Mouse (Mus musculus): ENCODE results near the gene Zp3. TPM values are rescaled to one million over a fixed set of nuclear protein-coding genes. Genes with fewer than 3 reads are reported as not detected.

Gene Zp3
- total RNA-seq, 2 experiments from 2014 or later: not detected

GRCm38 (mm10) chr5:136001222-136001621 is 21.3 kb downstream of the Zp3 start:
- DNase-seq (ENCODE audit: low spot score in 2 of 2): no peak

DNA sequence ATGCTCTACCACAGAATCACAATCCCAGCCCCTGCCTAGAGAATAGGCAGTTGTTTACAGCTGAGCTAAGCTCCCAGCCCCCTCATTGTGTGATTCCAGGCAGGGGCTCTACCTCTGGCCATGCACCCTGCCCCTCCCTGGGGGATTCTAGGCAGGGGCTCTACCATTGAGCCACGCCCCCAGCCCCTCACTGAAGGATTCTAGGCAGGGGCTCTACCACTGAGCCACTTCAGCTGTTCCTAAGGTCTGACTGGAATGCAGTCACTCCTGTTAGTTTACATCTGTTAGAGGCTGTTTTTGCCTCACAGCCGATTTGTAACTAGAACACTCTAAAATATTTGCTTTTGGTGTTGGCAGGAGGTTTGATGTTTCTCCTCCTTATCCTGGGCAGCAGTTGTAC is 22.4 kb downstream of the Zp3 start:
- DNase-seq (ENCODE audit: low spot score in 2 of 2): no peak

- DNase-seq (ENCODE audit: low spot score in 2 of 2): no peak
Measured at GRCm38 (mm10) chr5:136002751-136003151, 22.9 kb downstream of the Zp3 start.

GRCm38 (mm10) chr5:136004537-136004936 is 24.6 kb downstream of the Zp3 start:
- DNase-seq (ENCODE audit: low spot score in 2 of 2): no peak

- no peak for DNase-seq (ENCODE audit: low spot score in 2 of 2)
Measured at GRCm38 (mm10) chr5:136007745-136008144, 27.8 kb downstream of the Zp3 start.

DNA sequence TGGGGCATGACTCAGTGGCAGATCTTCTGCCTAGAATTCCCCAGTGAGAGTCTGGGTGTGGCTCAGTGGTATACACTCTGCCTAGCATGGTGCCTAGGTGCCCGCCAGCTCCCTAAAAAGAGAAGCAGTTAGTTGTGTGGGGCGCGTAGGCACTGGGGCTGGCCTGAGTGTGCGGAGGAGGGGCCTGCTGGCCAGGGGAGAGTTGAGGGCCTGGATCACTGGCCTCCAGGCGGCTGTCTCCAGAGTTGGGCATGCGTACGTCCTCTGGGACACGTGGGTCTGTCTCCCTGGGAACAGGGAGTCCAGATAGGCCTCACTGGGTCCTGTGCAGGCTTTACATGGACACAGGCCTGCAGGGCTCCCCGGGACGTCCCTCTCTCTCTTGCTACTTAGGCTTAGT is 35.0 kb downstream of the Zp3 start:
- DNase-seq (ENCODE audit: low spot score in 2 of 2): no peak

DNA sequence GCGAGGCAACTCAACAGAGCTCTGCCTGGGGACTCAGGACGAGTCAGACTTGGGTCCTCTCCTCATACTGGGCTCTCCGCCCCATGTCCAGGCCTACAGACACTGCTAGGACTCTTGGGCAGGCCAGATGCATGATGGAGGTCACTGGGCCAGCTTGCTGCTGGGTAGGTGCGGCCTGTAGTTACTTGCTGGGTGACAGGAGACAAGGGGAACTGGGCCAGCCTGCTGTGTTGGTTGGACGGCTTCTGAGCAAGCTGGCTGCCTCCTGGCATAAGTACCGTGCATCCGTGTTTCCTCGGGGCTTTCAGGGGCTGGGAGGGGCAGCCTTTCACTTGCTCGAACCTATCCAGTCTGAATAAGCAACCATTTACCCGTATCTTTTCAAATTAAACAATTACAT is 35.7 kb downstream of the Zp3 start:
- DNase-seq (ENCODE audit: low spot score in 2 of 2): no peak

DNA sequence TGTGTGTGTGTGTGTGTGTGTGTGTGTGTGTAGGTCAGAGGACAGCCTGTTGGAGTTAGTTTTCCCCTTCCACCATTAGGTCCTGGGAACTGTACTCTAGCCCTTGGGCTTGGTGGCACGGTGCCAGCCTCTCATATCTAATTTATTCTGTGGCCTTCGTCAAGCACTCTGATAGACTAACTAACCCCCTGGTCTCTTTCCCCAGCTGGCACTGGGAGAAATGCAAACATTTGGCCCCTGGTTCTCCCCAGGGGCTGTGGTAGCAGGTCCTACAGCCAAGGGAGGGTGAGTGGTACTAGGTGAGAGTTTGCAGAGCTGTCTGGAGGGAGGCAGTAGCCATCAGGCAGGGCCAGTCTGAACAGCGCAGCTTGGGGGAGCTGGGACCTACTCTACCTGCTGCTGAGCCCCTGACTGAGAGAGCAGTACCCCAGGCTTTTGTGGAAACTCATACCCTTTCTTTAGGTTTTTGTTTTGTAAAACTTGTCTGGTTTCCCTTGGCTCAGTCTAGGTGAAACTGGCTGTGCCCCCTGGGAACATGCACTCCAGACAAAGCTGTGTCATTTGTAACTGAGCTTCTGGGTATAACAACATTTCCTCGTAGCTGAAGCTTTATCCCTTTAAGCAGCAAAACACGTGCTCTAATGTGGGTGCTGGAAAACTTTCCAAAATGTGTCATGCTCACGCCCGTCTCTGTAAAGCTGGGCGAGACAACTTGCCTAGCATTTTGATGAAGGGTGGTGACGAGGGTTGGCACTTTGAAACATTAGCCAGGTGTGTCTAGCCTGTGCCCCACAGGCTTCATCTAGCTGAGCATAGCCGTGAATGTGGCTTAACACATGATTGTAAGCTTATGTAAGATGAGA is 36.3 kb downstream of the Zp3 start:
- DNase-seq (ENCODE audit: low spot score in 2 of 2): peak in 1 of 2 experiments; percentile 35

DNA sequence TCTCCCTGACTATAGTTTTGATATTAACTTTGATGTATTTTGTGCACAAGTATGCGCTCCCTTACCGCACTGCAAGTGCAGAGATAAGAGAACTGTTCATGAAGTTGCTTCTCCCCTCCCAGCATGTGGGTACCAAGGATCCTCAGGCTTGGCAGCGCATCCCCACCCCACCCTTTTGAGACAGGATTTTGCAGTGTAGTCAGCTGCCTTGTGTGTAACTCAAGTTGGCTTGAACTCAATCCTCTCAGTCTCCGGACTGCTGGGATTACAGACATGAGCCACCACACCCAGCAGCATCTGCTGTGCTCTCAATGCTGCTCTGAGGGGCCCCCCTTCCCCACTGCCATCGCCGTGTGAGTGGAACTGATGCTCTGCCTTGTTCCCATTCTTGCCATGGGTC is 37.4 kb downstream of the Zp3 start:
- no peak for DNase-seq (ENCODE audit: low spot score in 2 of 2)

DNA sequence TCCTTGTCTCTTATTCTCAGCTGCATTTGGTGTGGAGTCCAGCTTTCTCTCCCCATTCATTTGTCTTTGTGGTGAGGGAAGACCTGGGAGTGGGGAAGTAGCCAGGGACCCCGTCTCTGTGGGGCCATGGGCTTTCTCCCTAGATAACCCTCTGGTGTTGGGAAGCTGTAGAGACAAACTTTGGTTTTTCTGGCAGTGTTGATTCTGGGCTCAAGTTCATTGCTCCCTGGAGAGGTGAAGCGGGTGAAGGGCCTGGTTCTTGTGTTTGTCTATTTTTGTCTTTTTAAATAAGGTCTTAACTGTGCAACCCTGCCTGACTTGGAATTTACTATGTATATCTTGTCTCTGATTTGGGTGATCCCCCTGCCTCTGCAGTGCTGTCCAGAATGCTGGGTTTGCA is 38.8 kb downstream of the Zp3 start:
- no peak for DNase-seq (ENCODE audit: low spot score in 2 of 2)

DNA sequence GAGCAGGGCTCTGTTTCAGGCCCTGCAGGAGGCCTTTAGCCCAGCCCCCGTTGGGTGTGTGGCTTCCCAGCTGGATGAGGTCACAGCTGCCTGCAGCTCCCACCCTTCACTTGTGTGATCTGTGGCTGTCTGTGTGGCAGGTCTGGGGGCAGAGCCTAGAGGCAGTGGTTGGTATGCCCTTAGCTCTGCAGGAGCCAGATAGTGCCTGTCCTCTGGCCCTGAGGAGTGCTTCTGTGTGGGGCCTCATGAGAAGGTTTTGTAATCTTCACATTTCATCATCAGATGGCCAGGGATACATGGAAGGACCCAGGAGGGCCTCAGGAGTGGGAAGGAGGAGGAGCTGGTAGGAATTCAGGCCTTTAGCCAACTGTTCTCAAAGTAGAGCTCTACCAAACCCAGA is 40.0 kb downstream of the Zp3 start:
- no peak for DNase-seq (ENCODE audit: low spot score in 2 of 2)

GRCm38 (mm10) chr5:136025712-136026111 is 45.8 kb downstream of the Zp3 start:
- DNase-seq (ENCODE audit: low spot score in 2 of 2): peak in 1 of 2 experiments; percentile 41

GRCm38 (mm10) chr5:136026859-136027258 is 47.0 kb downstream of the Zp3 start:
- DNase-seq (ENCODE audit: low spot score in 2 of 2): no peak

DNA sequence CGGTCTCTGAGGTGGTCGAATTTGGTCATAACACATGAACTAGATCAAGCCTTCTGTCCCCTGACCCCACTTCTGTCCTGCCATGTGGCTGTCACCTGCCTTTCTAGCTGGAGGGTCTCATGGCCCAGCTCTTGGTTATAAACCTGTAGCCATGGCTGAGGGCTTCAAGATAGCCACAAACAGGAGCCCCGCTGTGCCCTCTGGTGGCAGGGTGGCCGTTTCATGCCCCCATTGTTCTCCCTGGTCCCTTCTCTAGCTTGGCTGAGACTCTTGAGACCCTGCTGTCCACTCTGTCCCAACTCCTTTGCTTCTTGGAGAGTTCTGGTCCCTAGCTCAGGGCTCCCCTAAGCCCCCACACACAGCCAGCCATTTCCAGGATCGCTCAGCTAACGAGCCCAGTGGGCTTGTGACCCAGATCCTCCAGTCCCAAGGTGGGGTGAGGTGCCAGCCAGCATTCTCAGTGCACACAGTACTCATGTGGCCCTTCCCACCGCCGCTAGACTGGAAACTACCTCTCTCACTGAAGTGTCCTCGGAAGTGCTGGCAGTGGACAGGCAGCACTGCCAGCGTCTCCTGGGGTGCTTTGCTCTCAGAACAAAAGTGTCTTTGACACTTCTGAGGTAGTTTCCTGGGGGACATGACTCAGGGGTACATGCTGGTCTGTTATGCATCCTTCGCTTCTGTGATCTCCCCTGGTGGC is 47.9 kb downstream of the Zp3 start:
- DNase-seq (ENCODE audit: low spot score in 2 of 2): no peak

DNA sequence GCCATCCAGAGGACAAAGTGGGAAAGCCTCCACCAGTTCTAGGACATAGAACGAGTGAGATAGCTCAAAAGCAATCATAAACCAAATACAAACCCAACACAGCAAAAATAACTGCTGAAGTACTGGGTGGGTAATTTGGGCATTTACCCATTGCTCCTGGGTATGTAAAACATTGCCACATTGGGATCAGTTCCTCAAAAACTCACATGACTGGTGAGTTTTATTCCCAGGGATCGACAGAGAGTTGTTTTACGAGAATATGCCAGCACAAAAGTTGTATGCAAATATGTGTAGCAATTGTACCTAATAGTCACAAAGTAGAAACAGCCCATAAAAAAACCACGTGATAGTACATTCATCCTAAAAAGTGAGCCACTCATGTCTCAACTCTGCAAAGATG is 55.0 kb downstream of the Zp3 start:
- no peak for DNase-seq (ENCODE audit: low spot score in 2 of 2)

DNA sequence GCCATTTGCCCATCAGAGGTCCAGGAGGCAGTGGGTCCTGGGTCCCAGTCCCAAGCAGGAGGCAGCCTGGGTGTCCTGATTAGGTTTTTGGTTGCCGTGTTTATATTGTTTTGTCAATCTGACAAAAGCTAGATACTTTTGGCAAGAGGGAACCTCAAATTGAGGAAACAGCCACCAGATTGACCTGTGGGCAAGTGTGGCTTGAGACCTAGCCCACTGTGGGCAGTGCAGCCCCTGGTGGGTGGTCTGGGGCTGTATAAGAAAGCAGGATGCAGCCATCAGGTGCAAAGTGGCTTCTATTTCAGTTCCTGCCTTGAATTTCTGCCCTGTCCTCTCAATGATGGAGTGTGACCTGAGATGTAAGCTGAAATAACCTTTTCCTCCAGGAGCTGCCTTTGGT is 55.4 kb downstream of the Zp3 start:
- DNase-seq (ENCODE audit: low spot score in 2 of 2): no peak

DNA sequence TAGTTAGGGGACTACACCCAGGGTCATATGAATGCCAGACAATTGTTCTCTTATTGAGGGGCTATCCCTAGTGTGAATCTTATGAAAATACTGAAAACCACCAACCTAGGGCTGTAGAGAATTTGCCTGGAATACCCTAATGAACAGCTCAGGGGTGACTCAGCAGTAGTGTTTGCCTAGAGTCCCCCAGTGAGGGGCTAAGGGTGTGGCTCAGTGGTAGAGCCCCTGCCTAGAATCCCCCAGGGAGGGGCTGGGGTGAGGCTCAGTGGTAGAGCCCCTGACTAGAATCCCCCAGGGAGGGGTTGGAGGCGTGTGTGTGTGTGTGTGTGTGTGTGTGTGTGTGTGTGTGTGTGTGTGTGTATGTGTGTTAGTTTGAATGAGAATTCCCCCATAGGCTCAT is 56.8 kb downstream of the Zp3 start:
- no peak for DNase-seq (ENCODE audit: low spot score in 2 of 2)

Other genes starting within 250 kb of the Zp3 start
- gene Tmem120a, start 235.7 kb upstream of the Zp3 start, total RNA-seq (2021): 10 to 100 TPM; 20.9 to 21.9 TPM
- gene Styxl1, start 201.7 kb upstream of the Zp3 start, total RNA-seq (2021): under 1 TPM; 0.55 to 0.87 TPM
- gene Mdh2, start 201.6 kb upstream of the Zp3 start, total RNA-seq (2021): 100 to 1,000 TPM; 469 to 476 TPM
- 10 to 100 TPM; 62.6 to 72.2 TPM for gene Srrm3, start 173.2 kb upstream of the Zp3 start, total RNA-seq (2021)
- gene Hspb1, start 92.2 kb upstream of the Zp3 start, total RNA-seq (2021): 1 to 10 TPM; 4.2 to 6.1 TPM
- 1,000 to 10,000 TPM; 1,571 to 1,708 TPM for gene Ywhag, start 45.5 kb upstream of the Zp3 start, total RNA-seq (2021)
- 1 to 10 TPM; 2.1 to 2.3 TPM for gene Ssc4d, start 5.6 kb upstream of the Zp3 start, total RNA-seq (2021)
- 10 to 100 TPM; 10.0 to 12.4 TPM for gene Dtx2, start 14.7 kb downstream of the Zp3 start, total RNA-seq (2021)
- gene Upk3b, start 58.4 kb downstream of the Zp3 start, total RNA-seq (2021): not detected
- not detected for gene Upk3bl, start 74.4 kb downstream of the Zp3 start, total RNA-seq (2021)
- gene Rasa4, start 103.8 kb downstream of the Zp3 start, total RNA-seq (2021): 1 to 10 TPM; 4.3 to 8.5 TPM
- 10 to 100 TPM; 63.5 to 92.7 TPM for gene Polr2j, start 136.5 kb downstream of the Zp3 start, total RNA-seq (2021)
- 10 to 100 TPM; 15.9 to 16.5 TPM for gene Lrwd1, start 156.0 kb downstream of the Zp3 start, total RNA-seq (2021)
- gene Alkbh4, start 156.0 kb downstream of the Zp3 start, total RNA-seq (2021): 10 to 100 TPM; 10.0 to 10.7 TPM
- 10 to 100 TPM; 80.6 to 98.3 TPM for gene Orai2, start 190.6 kb downstream of the Zp3 start, total RNA-seq (2021)
- 10 to 100 TPM; 45.2 to 46.3 TPM for gene Prkrip1, start 218.9 kb downstream of the Zp3 start, total RNA-seq (2021)